Mouse (Mus musculus): ENCODE results near the gene Lrfn1.

DNA sequence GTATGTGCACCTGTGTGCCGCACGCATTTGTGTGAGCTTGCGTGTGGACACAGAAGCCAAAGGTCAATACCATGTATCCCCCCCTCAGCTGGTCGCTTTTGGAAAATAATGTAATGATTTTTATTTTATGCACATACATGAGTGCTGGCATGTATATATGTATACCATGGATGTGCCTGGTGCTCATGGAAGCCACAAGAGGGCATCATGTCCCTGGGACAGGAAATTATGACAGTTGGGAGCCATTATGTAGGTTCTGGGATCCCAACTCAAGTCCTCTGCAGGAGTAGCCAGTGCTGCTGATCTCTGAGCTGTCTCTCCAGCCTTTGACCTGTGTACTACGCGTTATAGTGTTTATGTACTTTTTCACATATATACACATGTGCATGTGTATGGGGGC, 24.4 kb downstream of the Lrfn1 start:
- TF ChIP-seq CTCF (IDR thresholded peaks at IDR 0.05; ENCODE audit: low read depth) (no peak), EP300 (IDR thresholded peaks at IDR 0.05; ENCODE audit: low read depth) (no peak)
